Comparison of ENCODE assay signal across 16 mouse cellular contexts in the genomic region with DNA sequence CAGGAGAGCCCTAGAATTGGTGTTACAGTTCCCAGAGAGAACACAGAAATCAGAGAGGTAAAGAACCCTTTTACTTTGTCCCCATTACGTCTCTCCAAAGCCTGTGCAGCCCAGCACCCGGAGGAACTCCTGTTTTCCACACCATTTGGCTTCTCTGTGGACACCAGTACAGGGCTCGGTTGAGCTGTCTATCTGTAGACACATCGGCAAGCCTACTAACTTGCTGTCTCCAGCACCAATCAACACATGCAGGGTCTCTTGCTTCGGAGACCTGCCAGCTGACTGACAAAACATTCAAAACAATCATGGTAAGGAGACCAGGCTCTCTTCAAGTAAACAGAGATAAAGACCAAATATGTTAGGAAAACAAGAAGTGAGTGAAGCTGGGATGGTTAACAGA.
"Had no signal": no experiment of that assay in that cellular context is flagged by ENCODE, and none has a peak within 500 bp of the region (broad histone marks: within the 10 kb centered on the region; RNA-seq: fewer than 3 reads in every experiment).

No protein-coding gene starts in this region.

- H3K9me3 ChIP-seq: hindbrain, embryonic 15.5 days; kidney, embryonic 15.5 days; limb, embryonic 12.5 days; liver, embryonic 13.5 days; midbrain, embryonic 15.5 days; neural tube, embryonic 12.5 days had no signal

- H3K4me2 ChIP-seq: hindbrain, embryonic 15.5 days; kidney, embryonic 15.5 days; limb, embryonic 12.5 days; liver, embryonic 13.5 days; midbrain, embryonic 11.5 days; midbrain, embryonic 15.5 days; neural tube, embryonic 12.5 days had no signal

- H3K27ac ChIP-seq: hindbrain, embryonic 15.5 days; kidney, embryonic 15.5 days; limb, embryonic 12.5 days; liver, embryonic 13.5 days; macrophage; midbrain, embryonic 15.5 days; neural tube, embryonic 12.5 days had no signal

- ATAC-seq: liver, postnatal 0 days; midbrain, embryonic 15.5 days had no signal

- DNase-seq: kidney, adult 2 months; kidney, postnatal 25 days; liver; liver, embryonic 13.5 days; liver, postnatal 0 days; right cerebral cortex, postnatal 14 days; thymus, adult 2 months; thymus, postnatal 36 days had no signal

- H3K9ac ChIP-seq: hindbrain, embryonic 15.5 days; kidney, embryonic 15.5 days; limb, embryonic 12.5 days; liver, embryonic 13.5 days; liver, postnatal 0 days; midbrain, embryonic 15.5 days; neural tube, embryonic 12.5 days had no signal

- H3K36me3 ChIP-seq: hindbrain, embryonic 15.5 days; kidney, embryonic 15.5 days; limb, embryonic 12.5 days; liver, embryonic 13.5 days; midbrain, embryonic 15.5 days; neural tube, embryonic 12.5 days had no signal

- H3K4me3 ChIP-seq: hindbrain, embryonic 15.5 days; kidney, embryonic 15.5 days; limb, embryonic 12.5 days; liver, embryonic 13.5 days; megakaryocyte, embryonic 14.5 days; midbrain, embryonic 15.5 days; neural tube, embryonic 12.5 days had no signal

- H3K27me3 ChIP-seq: hindbrain, embryonic 15.5 days; kidney, embryonic 15.5 days; limb, embryonic 12.5 days; liver, embryonic 13.5 days; megakaryocyte, embryonic 14.5 days; midbrain, embryonic 15.5 days; neural tube, embryonic 12.5 days had no signal

- H3K4me1 ChIP-seq: limb, embryonic 12.5 days; liver, embryonic 13.5 days; megakaryocyte, embryonic 14.5 days had no signal
